Mouse (Mus musculus): ENCODE data around the gene Nppc.

Gene Nppc

DNA sequence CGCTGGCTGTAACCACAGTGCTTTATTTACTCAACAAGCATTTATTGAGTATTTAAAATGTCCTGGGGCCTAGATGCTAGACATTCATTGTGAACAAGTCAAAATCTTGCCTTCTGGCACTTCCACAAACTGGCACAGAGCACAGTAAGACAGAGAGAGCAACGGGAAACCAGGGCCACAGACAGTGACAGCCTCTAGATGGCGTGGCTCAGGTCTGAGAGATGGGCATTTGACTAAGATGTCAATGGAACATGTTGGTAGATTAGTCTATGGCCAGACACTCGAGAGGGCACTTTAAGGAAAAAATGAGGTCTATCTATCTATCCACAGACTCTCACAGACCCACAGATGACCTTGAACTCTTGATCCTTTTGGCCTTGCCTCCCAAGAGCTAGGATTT lies 17.7 kb downstream of the Nppc start:
- no peak for DNase-seq (ENCODE audit: low read depth, low spot score)

DNA sequence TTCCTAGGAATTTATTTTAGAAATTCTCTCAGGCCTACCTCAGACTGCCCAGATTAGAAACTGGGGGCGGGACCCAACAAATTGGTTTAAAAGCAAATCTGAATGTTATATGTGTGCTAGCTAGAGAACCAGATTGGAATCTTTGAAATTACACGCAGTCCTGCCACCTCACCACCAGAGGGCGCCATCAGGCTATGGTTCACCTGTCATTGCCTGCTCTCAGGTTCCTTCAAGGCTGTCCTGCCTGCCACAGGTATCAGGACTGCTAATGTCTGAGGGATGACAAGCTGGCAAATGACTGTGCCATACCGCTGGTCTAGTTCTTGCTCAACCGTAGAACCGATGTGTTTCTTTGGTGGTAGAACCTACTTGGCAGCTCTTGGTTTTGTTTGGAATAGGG lies 20.1 kb downstream of the Nppc start:
- peak; percentile 25 for DNase-seq (ENCODE audit: low read depth, low spot score)

DNA sequence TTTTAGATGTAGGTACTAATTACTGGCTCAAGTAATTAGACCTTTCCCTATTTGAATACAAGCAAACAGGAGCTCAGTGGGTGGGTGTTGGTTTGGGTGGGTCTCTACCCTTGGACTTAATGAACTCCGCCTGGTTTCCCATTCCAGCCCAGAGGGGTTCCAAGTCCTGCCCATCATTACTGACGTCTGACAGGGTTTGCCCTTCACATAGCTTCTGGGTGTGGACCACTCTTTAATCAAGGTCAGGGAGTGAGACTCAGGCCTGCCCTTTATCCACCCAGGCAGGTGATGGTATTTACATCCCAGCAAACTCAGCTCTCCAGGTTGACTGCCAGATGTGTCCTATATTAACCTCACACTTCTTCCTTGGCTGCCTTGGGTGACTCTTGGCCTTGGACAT lies 22.9 kb downstream of the Nppc start:
- DNase-seq (ENCODE audit: low read depth, low spot score) = no peak

DNA sequence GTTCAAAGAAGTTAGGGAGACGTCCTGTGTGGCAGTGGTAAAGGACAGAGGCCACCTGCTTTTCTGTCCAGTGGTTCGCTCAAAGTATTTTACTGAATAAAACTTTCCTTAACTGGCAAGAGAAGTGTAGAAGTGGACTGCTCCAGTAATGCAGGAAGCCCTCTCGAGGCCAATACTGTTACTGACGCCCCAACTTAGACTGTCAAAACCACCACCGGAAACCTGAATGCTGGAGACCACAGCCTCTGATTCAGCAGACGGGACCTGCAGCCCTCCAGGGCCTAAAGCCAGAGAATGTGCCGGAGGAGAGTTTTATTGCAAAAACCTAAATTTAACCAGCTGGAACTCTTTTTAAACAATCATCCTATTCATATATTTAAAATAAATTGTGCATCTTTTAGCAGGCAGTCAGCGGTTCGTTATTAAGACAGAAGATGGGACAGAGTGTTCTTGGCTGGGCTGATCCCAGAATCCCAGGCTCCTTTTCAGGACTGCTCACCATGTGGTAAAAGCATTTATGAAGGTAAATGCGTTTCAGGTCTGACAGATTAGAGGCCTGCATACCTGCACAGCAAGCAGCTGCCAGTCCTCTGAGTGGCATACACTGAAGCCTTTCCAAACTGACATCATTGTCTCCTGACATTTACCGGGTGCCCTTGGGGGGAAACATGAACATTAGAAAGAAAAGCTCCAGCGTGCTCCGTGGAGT lies 27.1 kb downstream of the Nppc start:
- no peak for DNase-seq (ENCODE audit: low read depth, low spot score)

DNA sequence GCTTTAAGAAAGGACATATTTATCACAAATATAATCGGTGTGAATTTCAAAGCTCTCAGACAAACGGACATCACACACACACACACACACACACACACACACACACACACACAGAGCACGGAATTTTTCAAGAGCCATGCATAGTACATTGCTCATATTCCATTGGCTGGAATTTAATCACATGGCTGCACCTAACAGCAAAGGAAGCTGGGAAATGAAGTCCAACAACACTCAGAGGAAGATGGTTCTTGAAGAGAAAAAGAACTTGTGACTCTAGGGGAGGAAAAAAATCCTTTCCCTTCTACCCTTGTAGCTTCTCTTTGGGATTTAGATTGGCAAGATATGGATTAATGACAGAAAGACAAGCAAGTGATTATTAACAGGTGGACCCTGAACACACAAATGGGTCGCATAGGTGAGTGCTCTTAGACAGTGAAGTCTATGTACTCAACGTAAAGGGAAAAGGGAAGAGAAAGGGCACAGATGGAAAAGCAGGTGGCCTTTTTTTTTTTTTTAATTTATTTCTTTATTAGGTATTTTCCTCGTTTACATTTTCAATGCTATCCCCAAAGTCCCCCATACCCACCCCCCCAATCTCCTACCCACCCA lies 35.5 kb downstream of the Nppc start:
- DNase-seq (ENCODE audit: low read depth, low spot score) = no peak

DNA sequence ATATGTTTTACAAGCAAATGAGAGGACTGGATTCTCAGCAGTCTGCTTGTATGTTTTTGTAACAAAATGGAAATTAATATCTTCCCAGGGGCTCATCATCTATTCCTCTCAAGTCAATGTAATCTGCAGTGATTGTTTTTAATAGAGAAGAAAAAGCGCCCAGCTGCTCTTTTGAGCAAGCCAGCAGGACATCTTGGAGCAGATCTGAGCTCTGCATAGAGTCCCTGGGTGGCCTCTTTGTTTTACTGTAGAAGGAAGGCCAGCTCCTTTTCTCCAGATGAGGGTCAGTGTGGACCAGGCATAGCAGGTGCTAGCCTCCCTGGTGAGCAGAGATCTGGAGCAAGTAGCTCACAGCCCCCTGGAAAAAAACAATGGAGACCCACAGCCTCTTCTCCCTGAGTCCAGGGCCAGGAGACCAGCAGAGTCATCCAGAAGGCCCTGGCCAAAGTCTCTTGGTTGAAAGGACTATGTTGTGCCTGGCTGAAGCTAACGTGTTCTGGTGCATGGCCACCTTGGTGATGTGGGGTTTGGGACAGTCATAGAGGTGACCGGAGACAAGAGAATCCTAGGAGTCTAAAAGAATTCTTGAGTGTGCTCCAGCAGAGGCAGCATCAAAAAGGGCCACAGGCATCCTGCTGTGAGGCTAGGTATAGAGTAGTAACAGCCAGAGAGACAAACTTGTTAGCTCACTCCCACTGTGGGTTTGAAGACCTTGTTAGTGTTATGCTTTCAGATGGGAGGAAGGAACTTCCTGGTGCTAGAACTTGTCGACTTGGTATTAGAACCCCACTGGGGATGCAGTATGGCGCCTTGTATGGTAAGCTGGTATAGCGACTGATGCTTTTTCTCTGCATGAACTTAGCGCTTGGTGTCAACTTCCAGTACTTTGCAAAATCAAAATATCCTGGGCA lies 36.3 kb downstream of the Nppc start:
- no peak for DNase-seq (ENCODE audit: low read depth, low spot score)

DNA sequence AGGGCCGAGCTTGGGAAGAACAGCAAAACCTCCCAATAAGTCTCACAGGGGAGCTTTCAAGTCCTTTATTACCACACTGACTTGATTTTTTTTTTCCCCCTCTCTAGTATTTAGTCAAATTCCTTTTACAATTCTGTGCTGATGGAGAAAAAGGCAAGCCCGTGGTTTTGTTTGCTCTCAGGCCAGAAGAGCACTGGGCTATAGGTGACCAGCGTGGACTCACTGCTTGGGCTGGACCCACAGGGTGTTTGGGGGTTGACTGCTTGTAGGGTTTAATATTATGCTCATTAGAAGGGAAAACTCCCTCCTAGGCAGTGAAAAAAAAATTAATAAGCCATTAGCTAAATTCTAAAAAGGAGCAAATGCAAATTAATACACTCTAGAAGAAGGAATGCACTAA lies 36.9 kb downstream of the Nppc start:
- no peak for DNase-seq (ENCODE audit: low read depth, low spot score)

DNA sequence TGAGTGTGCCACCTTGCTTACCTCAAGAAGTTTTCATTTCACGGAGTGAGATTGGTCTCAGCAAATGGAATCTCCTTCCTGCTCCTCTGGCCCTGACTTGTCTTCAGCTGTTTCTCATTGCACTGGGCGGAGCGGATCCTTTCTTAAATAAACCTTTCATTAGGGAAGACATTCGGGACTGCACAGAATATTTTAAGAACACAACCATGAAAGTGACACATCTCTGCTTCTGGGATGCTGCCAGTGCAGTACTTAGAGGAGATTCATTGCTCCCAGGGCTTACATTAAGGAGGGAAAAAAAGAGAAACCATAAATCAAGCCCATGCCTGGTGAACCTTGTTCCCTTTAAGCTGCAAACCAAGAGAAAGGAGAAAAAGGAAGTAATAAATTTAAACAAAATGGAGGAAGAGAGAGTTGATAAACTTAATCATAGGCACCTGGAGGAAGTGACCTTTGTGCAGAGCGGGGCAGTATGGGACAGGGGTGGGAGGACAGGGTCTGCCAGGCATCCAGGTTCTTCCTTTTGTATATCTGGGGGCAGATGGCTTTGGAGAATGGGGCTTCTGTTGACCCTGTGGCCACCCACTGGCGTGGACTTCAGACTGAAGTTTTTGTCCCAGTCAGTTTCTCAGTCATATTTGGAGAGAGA lies 37.5 kb downstream of the Nppc start:
- no peak for DNase-seq (ENCODE audit: low read depth, low spot score)

DNA sequence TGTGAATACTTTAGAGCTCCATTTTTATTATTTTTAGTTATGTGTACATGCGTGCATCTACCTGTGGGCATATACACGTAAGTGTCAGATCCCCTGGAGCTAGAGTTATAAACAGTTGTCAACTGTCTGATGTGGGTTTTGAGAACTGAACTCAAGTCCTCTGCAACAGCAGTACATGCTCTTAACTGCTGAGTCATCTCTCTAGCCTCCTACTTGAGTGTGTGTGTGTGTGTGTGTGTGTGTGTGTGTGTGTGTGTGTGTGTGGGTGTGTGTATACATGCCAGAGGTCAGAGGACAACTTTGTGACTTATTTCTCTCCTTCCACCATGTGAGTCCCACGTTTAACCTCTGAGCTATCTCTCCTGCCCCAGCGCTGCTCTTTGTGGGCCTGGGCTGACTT lies 39.8 kb downstream of the Nppc start:
- no peak for DNase-seq (ENCODE audit: low read depth, low spot score)

DNA sequence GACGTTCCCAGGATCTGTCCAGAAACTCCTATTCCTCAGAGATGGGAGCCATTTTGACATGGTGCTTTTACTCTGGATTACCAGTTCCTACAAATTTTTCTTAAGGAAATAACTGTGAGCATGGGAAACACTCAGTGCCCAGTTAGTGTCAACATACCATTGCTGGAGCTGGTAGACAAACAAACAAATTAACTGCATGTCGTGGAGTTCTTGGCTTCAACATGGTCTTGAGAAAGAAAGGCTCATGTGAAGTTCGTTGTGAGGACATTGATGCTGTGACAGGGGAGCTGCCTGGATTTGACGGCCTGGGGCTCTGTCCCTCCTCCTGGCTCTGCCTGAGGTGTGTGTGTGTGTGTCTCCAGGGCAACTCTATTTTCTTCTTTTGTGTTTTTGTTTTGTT lies 40.4 kb downstream of the Nppc start:
- DNase-seq (ENCODE audit: low read depth, low spot score) = no peak

DNA sequence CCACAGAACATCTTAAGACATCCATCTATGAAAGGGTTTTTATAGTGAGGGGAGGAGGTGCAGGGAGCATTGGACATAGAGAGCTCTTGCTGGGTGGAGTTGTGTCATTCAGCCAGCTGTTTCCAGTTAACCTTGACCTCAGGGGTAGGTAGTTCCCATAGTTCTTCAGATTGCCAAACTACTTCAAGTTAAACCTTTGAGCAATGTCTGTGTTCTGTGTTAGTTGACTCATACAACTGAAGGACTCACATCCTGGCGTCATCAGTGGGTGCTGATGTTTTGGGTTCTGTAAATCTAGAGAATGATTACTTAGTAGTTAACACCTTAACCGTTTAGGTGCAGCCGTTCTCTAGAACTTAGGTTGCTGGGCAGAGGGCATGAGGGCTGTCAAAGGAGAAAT lies 42.1 kb downstream of the Nppc start:
- no peak for DNase-seq (ENCODE audit: low read depth, low spot score)

DNA sequence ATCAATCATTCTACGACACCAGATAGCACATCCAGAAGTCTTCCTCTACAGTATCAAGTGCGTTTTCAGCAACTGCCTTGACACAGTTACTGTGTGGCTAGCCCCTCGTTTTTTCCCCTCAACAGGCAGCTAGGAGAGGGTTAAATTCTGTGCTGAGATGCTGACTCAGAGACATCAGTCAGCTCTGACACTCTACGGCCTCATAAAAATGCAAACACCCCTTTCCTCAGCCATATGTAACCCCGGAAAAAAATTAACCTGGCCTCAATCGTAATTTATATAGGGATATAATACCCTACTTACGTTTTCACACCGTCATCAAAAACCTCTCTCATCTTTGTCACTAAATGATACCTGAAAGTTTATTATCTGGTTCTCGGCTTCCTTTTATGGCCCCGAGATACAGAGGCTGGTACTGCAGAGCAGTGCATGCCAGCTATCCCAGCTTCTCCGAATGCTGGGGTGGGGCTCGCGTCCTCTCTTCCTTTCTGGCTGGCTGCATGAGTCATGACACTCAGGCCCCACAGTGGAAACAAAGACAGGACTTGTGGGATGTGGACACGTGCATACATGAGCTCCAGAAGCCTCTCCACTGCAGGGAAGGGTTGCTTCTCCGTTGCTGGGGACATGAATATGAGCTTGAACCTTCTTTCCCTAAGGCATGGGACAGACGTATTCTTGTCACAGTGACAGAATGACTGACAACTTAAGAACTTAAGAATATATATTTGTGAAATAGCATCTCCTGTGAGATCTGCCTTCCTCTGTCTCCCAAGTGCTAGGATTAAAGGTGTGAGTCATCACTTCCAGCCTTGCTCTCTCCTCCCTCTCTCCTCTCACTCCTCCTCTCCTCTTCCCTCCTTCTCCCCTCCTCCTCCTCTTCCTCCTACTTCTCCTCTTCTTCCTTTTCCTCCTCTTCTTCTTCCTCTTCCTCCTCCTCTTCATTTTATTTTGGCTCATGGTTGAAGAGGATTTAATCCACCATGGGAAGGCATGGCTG lies 47.1 kb downstream of the Nppc start:
- DNase-seq (ENCODE audit: low read depth, low spot score) = no peak

DNA sequence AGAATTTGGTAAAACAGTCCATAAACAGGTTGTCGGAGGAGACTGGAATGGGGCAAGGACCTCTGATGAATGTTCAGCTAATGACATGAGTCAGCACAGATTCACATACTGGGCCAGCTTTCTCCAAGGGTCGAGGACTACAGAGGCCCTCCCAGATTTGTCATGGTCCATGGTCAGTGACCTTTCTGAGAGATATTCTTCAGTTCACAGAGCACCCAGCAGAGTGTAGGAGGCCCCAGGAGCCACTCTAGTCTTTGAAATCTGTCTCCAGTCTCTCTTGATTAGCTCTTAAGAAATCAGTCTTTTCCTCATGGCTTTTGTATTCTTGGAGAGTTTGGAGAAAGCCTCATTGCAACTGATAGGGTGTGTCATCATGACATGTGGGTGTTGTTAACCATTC lies 48.1 kb downstream of the Nppc start:
- DNase-seq (ENCODE audit: low read depth, low spot score) = no peak

DNA sequence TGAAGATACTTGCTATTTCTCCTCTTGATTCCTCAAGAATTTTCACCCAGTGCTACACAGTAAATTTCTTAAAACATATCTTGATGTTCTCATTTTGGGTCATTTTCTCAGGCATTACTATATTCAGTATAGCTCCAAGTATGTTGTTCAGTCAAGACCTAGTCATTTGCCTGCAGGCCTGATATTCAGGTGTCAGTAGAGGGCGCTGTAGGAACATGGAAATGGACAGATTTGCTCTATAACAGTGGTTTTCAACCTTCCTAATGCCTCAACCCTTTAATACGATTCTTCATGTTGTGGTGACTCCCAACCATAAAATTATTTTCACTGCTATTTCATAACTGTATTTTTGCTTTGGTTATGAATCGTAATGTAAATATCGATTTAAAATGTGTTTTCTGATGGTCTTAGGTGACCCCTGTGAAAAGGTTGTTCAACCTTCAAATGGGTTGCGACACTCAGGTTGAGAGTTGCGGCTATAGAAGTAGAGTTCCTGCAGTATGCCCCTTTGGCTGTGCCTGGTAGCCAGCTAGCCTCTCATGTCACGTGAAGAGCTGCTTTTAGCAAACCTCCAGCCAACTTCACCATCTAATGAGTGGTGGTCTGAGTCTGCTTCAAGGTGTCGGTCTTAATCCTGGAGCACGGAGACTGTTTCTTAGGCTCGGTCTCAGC lies 51.8 kb downstream of the Nppc start:
- peak; percentile 22 for DNase-seq (ENCODE audit: low read depth, low spot score)
